Mouse (Mus musculus) small intestine, adult 2 months (tissue): ENCODE results near the gene Csrnp1. TPM values are rescaled to one million over a fixed set of nuclear protein-coding genes. Genes with fewer than 3 reads are reported as not detected.

Experiments used
- H3K27ac ChIP-seq: fragments of 200-500 bp; 2 replicates; pipeline ENCODE4 v1.5.1; 2012; ENCODE audit warnings: low read depth, low read length, control low read depth, inconsistent platforms; ENCODE audit not compliant: insufficient read depth
- H3K27me3 ChIP-seq: fragments of 200-500 bp; 2 replicates; pipeline ENCODE4 v1.6.1; 2012; ENCODE audit warnings: mild to moderate bottlenecking, moderate library complexity, low read length, inconsistent platforms; ENCODE audit not compliant: control insufficient read depth, insufficient read depth
- H3K36me3 ChIP-seq: fragments of 200-500 bp; 2 replicates; pipeline ENCODE4 v1.6.1; 2012; ENCODE audit warnings: mild to moderate bottlenecking, low read length, control low read depth, inconsistent platforms; ENCODE audit not compliant: control insufficient read depth, insufficient read depth
- H3K4me1 ChIP-seq: fragments of 200-500 bp; 2 replicates; pipeline ENCODE4 v1.6.1; 2012; ENCODE audit warnings: low read length, inconsistent platforms, mixed read lengths; ENCODE audit not compliant: control insufficient read depth, insufficient read depth, insufficient read length
- H3K4me3 ChIP-seq: fragments of 200-500 bp; 2 replicates; pipeline ENCODE4 v1.5.1; 2012; ENCODE audit warnings: low read depth, mild to moderate bottlenecking, control low read depth, inconsistent platforms, low read length, moderate library complexity
- CTCF ChIP-seq: fragments of 200-500 bp; IDR thresholded peaks from 2 replicates; pipeline ENCODE4 v1.5.1; 2012; ENCODE audit warnings: low read depth, mild to moderate bottlenecking, control low read depth, inconsistent platforms, low read length, moderate library complexity, mixed read lengths; ENCODE audit not compliant: insufficient replicate concordance, insufficient read length; ENCODE audit errors: extremely low read depth
- POLR2A ChIP-seq: fragments of 200-500 bp; IDR thresholded peaks from 2 replicates; pipeline ENCODE4 v1.6.1; 2012; ENCODE audit warnings: low read depth, mild to moderate bottlenecking, control low read depth, inconsistent platforms, low read length, moderate library complexity
- WGBS: fragments of 180-500 bp; shearing (Covaris S2); methylation state at CpG from one replicate; pipeline ENCODE4 v1.1.7; 2018; 5-methylcytosine and 5-hydroxymethylcytosine counted together
- polyA plus RNA-seq: library from polyadenylated mRNA; depleted of rRNA; stranded (reverse); fragments of >200 nt; gene quantifications from 2 replicates; pipeline ENCODE4 v1.2.3, GENCODE M21; 2012

Gene Csrnp1
- polyA plus RNA-seq, 1 experiment, result 28.3 TPM

GRCm38 (mm10) chr9:119976704-119977556 is 7.5 kb downstream of the Csrnp1 start:
- Histone ChIP-seq H3K4me3 (peak overlapping the region; percentile 30), H3K36me3 (peaks cover 23% of the 10 kb centered on the region), H3K27ac (peak overlapping the region; percentile 15; the same call in 1 of the 2 replicates), H3K27me3 (no peaks in the 10 kb centered on the region), H3K4me1 (peaks cover 22% of the 10 kb centered on the region)
- TF ChIP-seq POLR2A (no peak), CTCF (no peak)
- 43% methylated on average over 17 of the region's 17 CpGs for WGBS

- no peak overlapping the region for H3K4me3 ChIP-seq
- peaks cover 9% of the 10 kb centered on the region; the same call in 1 of the 2 replicates for H3K4me1 ChIP-seq
- TF ChIP-seq POLR2A, result no peak
- TF ChIP-seq CTCF, result no peak
- H3K27me3 ChIP-seq, result no peaks in the 10 kb centered on the region
- 95% methylated on average over 4 of the region's 4 CpGs for WGBS
- peaks cover 29% of the 10 kb centered on the region for H3K36me3 ChIP-seq
- H3K27ac ChIP-seq, result no peak overlapping the region
These were observed 9.2 kb downstream of the Csrnp1 start for GRCm38 (mm10) chr9:119975286-119975685.

GRCm38 (mm10) chr9:119974609-119975008 is 9.8 kb downstream of the Csrnp1 start:
- Histone ChIP-seq H3K4me1 (peaks cover 9% of the 10 kb centered on the region; the same call in 1 of the 2 replicates), H3K27me3 (no peaks in the 10 kb centered on the region), H3K36me3 (peaks cover 29% of the 10 kb centered on the region), H3K27ac (no peak overlapping the region), H3K4me3 (no peak overlapping the region)
- WGBS, result 82% methylated on average over 5 of the region's 5 CpGs
- TF ChIP-seq CTCF (peak; percentile 25; the same call in 1 of the 2 replicates), POLR2A (no peak)

- WGBS, result 93% methylated on average over 27 of the region's 27 CpGs
These were observed 10.5 kb downstream of the Csrnp1 start for GRCm38 (mm10) chr9:119973869-119974520.

GRCm38 (mm10) chr9:119973281-119973680 is 11.2 kb downstream of the Csrnp1 start:
- Histone ChIP-seq H3K4me3 (no peak overlapping the region), H3K27me3 (no peaks in the 10 kb centered on the region), H3K36me3 (peaks cover 29% of the 10 kb centered on the region), H3K27ac (no peak overlapping the region), H3K4me1 (peaks cover 9% of the 10 kb centered on the region; the same call in 1 of the 2 replicates)
- 87% methylated on average over 23 of the region's 23 CpGs for WGBS
- no peak for TF ChIP-seq POLR2A
- no peak for TF ChIP-seq CTCF

More at GRCm38 (mm10) chr9:119973869-119974520, 10.5 kb downstream of the Csrnp1 start:
- Histone ChIP-seq H3K27ac (no peak overlapping the region), H3K27me3 (no peaks in the 10 kb centered on the region), H3K36me3 (peaks cover 29% of the 10 kb centered on the region), H3K4me3 (no peak overlapping the region), H3K4me1 (peaks cover 9% of the 10 kb centered on the region; the same call in 1 of the 2 replicates)
- TF ChIP-seq POLR2A (no peak), CTCF (peak; percentile 50; the same call in 1 of the 2 replicates)

- TF ChIP-seq CTCF (no peak), POLR2A (no peak)
- peaks cover 7% of the 10 kb centered on the region; the same call in 1 of the 2 replicates for H3K4me1 ChIP-seq
- no peak overlapping the region for H3K27ac ChIP-seq
- peaks cover 29% of the 10 kb centered on the region for H3K36me3 ChIP-seq
- 90% methylated on average over 12 of the region's 12 CpGs for WGBS
- no peaks in the 10 kb centered on the region for H3K27me3 ChIP-seq
- H3K4me3 ChIP-seq, result no peak overlapping the region
These were observed 11.9 kb downstream of the Csrnp1 start for GRCm38 (mm10) chr9:119972582-119972981.

GRCm38 (mm10) chr9:119972166-119972565 is 12.3 kb downstream of the Csrnp1 start:
- Histone ChIP-seq H3K27me3 (no peaks in the 10 kb centered on the region), H3K4me3 (no peak overlapping the region), H3K4me1 (peaks cover 3% of the 10 kb centered on the region; the same call in 1 of the 2 replicates), H3K36me3 (peaks cover 29% of the 10 kb centered on the region), H3K27ac (no peak overlapping the region)
- WGBS, result 95% methylated on average over 10 of the region's 10 CpGs
- no peak for TF ChIP-seq CTCF
